In genomic region chr17:71795521-71796205, GRCm38 (mm10) we compare ENCODE assay signal across 11 mouse cellular contexts. TPM values are rescaled to one million over a fixed set of nuclear protein-coding genes. Genes with fewer than 3 reads are reported as not detected.
DNase-seq lines count a peak whose midpoint lies in the region.
"Had no signal": no experiment of that assay in that cellular context is flagged by ENCODE, and none has a peak within 500 bp of the region (broad histone marks: within the 10 kb centered on the region; RNA-seq: fewer than 3 reads in every experiment).

No protein-coding gene starts in this region.

- intact Hi-C loops in heart, postnatal 25 days (cut with DNase I): loop anchor here (10.0 kb wide), 1 partner anchor 131 kb away; no protein-coding TSS in a partner anchor
- intact Hi-C loops in heart, postnatal 14 days (cut with DNase I): no loop called here

- DNase-seq in heart, adult 18-20 months: peak; percentile 58 to 61
- no peak for DNase-seq in heart, postnatal 25 days (ENCODE audit: low spot score)
- DNase-seq in 3134 (ENCODE audit: extremely low read depth, insufficient read length, low spot score): peak; percentile 59
- DNase-seq in adrenal gland, postnatal 14 days: peak; percentile 45
- peak; percentile 25 to 55 for DNase-seq in heart, postnatal 14 days
- no peak for DNase-seq in T-cell, adult 2 months (ENCODE audit: low spot score)
- DNase-seq in frontal cortex, postnatal 14 days (ENCODE audit: low spot score in 2 of 2): no peak
- DNase-seq in kidney, postnatal 4 days: no peak
- DNase-seq: cerebellum, adult 11 months; kidney, postnatal 10 days; liver, embryonic 13.5 days had no signal

RNA-seq across cellular contexts. Expression of gene Clip4, which starts 27.4 kb away (rescaled TPM):
- total RNA-seq in heart, adult 18-20 months (2021): 100 to 1,000 TPM; 256 to 257 TPM
- 100 to 1,000 TPM; 216 to 251 TPM for total RNA-seq in heart, postnatal 25 days (2021)
- total RNA-seq in adrenal gland, postnatal 14 days (2021): 13.0 and 15.8 TPM in 2 replicates
- 100 to 1,000 TPM; 154 to 172 TPM for total RNA-seq in heart, postnatal 14 days (2021)

RNA-seq across cellular contexts. Expression of gene Pcare, which starts 43.0 kb away (rescaled TPM):
- total RNA-seq in heart, adult 18-20 months (2021): under 1 TPM; 0.41 to 0.74 TPM
- total RNA-seq in heart, postnatal 25 days (2021): under 1 TPM; 0.36 to 0.44 TPM
- not detected in 2 replicates for total RNA-seq in adrenal gland, postnatal 14 days (2021)
- under 1 TPM; 0.26 to 0.41 TPM for total RNA-seq in heart, postnatal 14 days (2021)

Comparison
In these comparisons a context has a peak if more than half of its experiments do, and no peak if none do; other contexts are left out.
1. DNase-seq: peak in heart, adult 18-20 months (2 of 2), 3134 (single experiment), adrenal gland, postnatal 14 days (single experiment) and heart, postnatal 14 days (2 of 2); none in heart, postnatal 25 days (single experiment), T-cell, adult 2 months (single experiment), frontal cortex, postnatal 14 days (0 of 2) and kidney, postnatal 4 days (0 of 2).